Mouse (Mus musculus) intestine, postnatal 0 days (tissue): ENCODE results near the gene Exoc2. TPM values are rescaled to one million over a fixed set of nuclear protein-coding genes. Genes with fewer than 3 reads are reported as not detected.

Source experiments
- ATAC-seq: fragments of 200-750 bp; cut with Nextera tagmentation; 2 replicates; pipeline ENCODE4 v1.8.0; 2017; ENCODE audit warnings: mild to moderate bottlenecking, moderate TSS enrichment, moderate library complexity
- H3K27ac ChIP-seq: fragments of 300-500 bp; sonication (generic); 2 replicates; pipeline ENCODE4 v1.5.1; 2014; ENCODE audit warnings: mild to moderate bottlenecking, low read depth, low read length, moderate library complexity
- H3K27me3 ChIP-seq: fragments of 300-500 bp; sonication (generic); replicated peaks from 2 replicates; pipeline ENCODE4 v1.6.1; 2014; ENCODE audit warnings: low read length, mixed read lengths; ENCODE audit not compliant: control insufficient read depth, insufficient read depth
- H3K36me3 ChIP-seq: fragments of 300-500 bp; sonication (generic); 2 replicates; pipeline ENCODE4 v1.6.1; 2014; ENCODE audit warnings: mild to moderate bottlenecking, moderate library complexity; ENCODE audit not compliant: control insufficient read depth, insufficient read depth
- H3K4me1 ChIP-seq: fragments of 300-500 bp; sonication (generic); replicated peaks from 2 replicates; pipeline ENCODE4 v1.6.1; 2014; ENCODE audit warnings: antibody characterized with exemption, low read length, mixed read lengths; ENCODE audit not compliant: control insufficient read depth, insufficient read depth
- H3K4me2 ChIP-seq: fragments of 300-500 bp; sonication (generic); replicated peaks from 2 replicates; pipeline ENCODE4 v1.6.1; 2014; ENCODE audit warnings: low read depth, mild to moderate bottlenecking, moderate library complexity
- H3K4me3 ChIP-seq: fragments of 300-500 bp; sonication (generic); 2 replicates; pipeline ENCODE4 v1.5.1; 2014; ENCODE audit warnings: low read depth, low read length
- H3K9ac ChIP-seq: fragments of 300-500 bp; sonication (generic); 2 replicates; pipeline ENCODE4 v1.6.1; 2014; ENCODE audit warnings: mild to moderate bottlenecking, low read depth, low read length
- H3K9me3 ChIP-seq: fragments of 300-500 bp; sonication (generic); 2 replicates; pipeline ENCODE4 v1.6.1; 2016; ENCODE audit warnings: mixed run types; ENCODE audit not compliant: control insufficient read depth
- CTCF ChIP-seq: sonication (generic); IDR thresholded peaks from 2 replicates; pipeline ENCODE4 v1.5.1; 2016; ENCODE audit warnings: low read depth, mild to moderate bottlenecking, control low read depth, antibody characterized with exemption, moderate library complexity
- WGBS: fragments of 180-500 bp; shearing (Covaris S2); extraction: QIAGEN DNeasy Blood & Tissue Kit; methylation state at CpG from one replicate; pipeline ENCODE4 v1.1.7; 2014; 5-methylcytosine and 5-hydroxymethylcytosine counted together
- polyA plus RNA-seq: library from polyadenylated mRNA; unstranded; fragments of >200 nt; fragmentation: Nextera tagmentation; extraction: Ambion mirVana; gene quantifications from 2 replicates; pipeline ENCODE4 v1.2.1, GENCODE M21; 2015

Exoc2 gene
- polyA plus RNA-seq, 1 experiment from 2014 or later, result 10.7 TPM

DNA sequence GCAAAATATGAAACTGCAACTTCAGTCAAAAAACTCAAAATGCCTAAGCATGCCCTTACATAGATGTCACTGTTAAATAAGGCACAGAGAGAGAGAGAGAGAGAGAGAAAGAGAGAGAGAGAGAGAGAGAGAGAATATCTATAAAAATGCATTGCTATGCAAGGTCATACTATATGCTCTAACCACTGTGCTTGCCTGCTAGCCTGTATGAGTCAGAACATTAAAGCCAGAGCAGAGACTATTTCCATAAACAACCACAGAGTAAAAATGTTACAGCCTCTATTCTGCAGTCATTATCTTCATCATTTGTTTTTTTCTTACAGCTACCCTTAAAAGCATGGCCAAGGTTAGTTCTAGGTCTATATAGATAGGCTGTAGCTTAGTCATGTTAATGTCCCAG, 60.1 kb downstream of the Exoc2 start:
- no peak overlapping the region for H3K4me3 ChIP-seq
- H3K4me2 ChIP-seq, result no peak overlapping the region
- no peak overlapping the region for H3K9ac ChIP-seq
- ATAC-seq, result no peak
- H3K27ac ChIP-seq, result no peak overlapping the region
- H3K27me3 ChIP-seq, result no peaks in the 10 kb centered on the region
- H3K4me1 ChIP-seq, result no peaks in the 10 kb centered on the region
- H3K9me3 ChIP-seq, result no peaks in the 10 kb centered on the region
- H3K36me3 ChIP-seq, result no peaks in the 10 kb centered on the region
- no peak for TF ChIP-seq CTCF

DNA sequence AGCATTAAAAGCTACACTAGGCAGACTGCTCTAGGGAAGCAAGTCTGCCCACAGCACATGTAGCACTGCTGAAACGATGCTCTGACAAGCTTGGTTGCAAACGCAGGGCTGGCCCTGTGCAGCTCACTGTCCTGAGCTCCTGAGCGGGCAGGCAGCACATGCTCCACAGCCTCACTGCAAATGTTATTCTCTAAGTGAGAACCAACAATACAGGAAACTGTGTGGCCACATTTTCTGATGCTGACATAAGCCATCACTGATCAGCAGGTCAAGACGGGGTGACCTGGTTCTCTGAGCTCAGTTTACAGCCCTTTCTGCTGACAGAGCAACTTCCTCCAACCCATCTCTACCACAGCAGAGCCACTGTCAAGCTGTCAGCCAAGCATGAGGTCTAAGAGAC, 60.9 kb downstream of the Exoc2 start:
- Histone ChIP-seq H3K36me3 (no peaks in the 10 kb centered on the region), H3K9ac (no peak overlapping the region), H3K27me3 (no peaks in the 10 kb centered on the region), H3K4me3 (no peak overlapping the region), H3K9me3 (no peaks in the 10 kb centered on the region), H3K4me1 (no peaks in the 10 kb centered on the region), H3K27ac (no peak overlapping the region), H3K4me2 (no peak overlapping the region)
- ATAC-seq, result no peak
- 41% methylated on average over 4 of the region's 4 CpGs for WGBS
- no peak for TF ChIP-seq CTCF

DNA sequence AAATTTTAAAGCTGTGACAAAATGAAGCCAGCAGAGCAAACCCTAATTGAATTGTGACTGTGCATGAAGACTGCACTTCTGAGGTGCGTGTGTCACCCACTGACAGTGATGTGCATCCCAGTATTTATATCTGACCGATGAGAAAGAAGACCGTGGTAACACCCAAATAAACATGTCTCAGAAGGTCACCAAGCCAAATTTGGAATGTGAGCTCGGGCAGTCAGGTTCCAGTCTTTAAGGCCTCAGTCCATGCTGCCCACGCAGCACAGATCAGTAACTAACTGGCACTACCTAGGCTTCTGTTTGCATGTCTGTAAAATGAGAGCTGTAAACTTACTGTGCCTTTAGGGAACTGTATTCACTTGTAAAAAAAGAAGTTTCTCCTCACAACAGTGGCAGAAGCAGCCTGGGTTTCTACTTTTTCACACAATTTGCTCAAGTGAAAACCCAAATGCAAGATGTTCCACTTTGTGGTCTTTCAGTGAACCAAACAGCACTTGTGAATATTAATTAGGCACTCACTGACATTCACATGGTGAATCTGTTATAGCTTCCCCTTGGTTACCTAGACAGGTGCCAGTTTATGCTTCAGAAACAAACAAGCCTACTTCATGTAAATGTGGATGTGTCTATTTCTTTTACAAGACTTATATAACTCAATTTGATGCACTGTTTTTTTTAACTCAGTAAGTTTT, 61.8 kb downstream of the Exoc2 start:
- 67% methylated on average over 5 of the region's 5 CpGs for WGBS
- H3K27ac ChIP-seq, result no peak overlapping the region
- H3K36me3 ChIP-seq, result no peaks in the 10 kb centered on the region
- H3K4me1 ChIP-seq, result no peaks in the 10 kb centered on the region
- H3K4me3 ChIP-seq, result no peak overlapping the region
- no peaks in the 10 kb centered on the region for H3K9me3 ChIP-seq
- H3K4me2 ChIP-seq, result no peak overlapping the region
- no peak overlapping the region for H3K9ac ChIP-seq
- ATAC-seq, result no peak
- no peaks in the 10 kb centered on the region for H3K27me3 ChIP-seq
- no peak for TF ChIP-seq CTCF

DNA sequence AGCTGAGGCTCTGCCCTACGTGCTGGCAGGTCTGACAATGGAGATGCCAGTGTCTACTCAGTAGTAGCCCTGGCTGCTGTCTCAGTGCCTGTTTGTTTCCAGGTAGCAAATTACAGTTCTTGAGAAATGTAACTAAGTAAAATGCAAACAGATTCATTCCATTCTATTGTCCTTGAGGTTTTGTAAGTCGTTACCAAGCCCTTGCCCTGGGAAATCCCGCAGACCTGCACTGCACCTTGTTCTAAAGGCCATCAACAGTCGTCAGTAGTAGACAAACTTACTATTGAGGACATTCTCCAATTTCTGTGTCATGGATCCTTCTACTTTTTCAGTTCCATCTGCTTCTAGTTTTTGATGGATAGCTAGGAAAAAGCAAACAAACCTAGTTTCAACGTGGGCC, 63.0 kb downstream of the Exoc2 start:
- 67% methylated on average over 5 of the region's 5 CpGs for WGBS
- H3K36me3 ChIP-seq, result no peaks in the 10 kb centered on the region
- no peaks in the 10 kb centered on the region for H3K27me3 ChIP-seq
- no peak overlapping the region for H3K9ac ChIP-seq
- no peaks in the 10 kb centered on the region for H3K4me1 ChIP-seq
- no peak overlapping the region for H3K4me3 ChIP-seq
- TF ChIP-seq CTCF, result no peak
- no peak overlapping the region for H3K27ac ChIP-seq
- no peak for ATAC-seq
- H3K9me3 ChIP-seq, result no peaks in the 10 kb centered on the region
- H3K4me2 ChIP-seq, result no peak overlapping the region

DNA sequence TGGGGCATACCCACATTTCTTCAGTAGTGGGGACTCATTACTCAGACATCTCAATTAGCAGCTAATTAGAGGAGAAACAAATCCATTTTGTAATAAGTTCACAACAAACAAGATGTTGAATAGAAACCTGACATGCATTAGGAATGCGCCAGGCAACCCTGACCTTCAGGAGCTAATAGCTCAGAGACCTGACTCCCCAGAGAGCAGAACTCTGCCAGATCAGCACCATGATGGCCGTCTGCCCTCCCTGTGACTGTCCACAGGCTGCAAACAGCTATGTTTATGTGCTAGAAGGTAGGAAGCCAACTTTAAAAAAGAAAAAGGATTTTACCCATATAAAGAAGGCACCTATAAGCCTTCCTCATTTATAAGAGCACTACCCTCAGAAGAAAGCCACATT, 71.6 kb downstream of the Exoc2 start:
- Histone ChIP-seq H3K27ac (no peak overlapping the region), H3K27me3 (no peaks in the 10 kb centered on the region), H3K36me3 (peaks cover 18% of the 10 kb centered on the region), H3K4me2 (no peak overlapping the region), H3K4me1 (no peaks in the 10 kb centered on the region), H3K4me3 (no peak overlapping the region), H3K9ac (no peak overlapping the region), H3K9me3 (no peaks in the 10 kb centered on the region)
- 77% methylated on average over 2 of the region's 2 CpGs for WGBS
- no peak for TF ChIP-seq CTCF
- no peak for ATAC-seq

DNA sequence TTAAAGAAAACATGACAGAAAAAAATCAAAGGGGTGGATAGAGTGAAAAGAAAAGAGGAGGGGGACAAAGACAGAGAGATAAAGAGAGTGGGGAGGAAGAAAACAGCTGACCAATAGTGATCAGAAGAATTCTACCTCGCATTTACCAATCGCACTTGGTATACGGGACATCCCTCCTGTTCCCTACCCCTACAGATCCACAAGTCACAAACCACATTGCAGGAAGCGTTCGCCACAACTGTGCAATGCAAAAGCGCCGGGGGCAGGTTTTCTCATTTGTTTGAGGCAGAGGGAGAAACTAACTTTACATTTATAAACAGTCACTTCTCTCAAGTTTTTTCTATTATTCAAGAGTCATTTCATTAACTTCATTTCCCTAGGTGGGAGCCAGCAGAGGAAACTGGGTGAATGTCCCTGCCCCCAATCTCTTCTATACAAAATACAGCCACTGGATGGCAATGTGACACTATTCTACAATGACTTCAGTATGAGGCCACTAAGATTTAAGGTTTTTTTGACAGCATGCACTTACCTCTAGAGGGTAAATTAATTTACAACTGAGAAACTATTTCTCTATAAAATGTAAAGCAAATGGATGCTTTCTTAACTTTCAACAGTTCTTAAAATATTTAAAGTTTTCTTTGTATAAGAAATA, 72.4 kb downstream of the Exoc2 start:
- Histone ChIP-seq H3K27ac (no peak overlapping the region), H3K36me3 (peaks cover 18% of the 10 kb centered on the region), H3K4me2 (no peak overlapping the region), H3K4me3 (no peak overlapping the region), H3K27me3 (no peaks in the 10 kb centered on the region), H3K9ac (no peak overlapping the region), H3K4me1 (no peaks in the 10 kb centered on the region), H3K9me3 (no peaks in the 10 kb centered on the region)
- TF ChIP-seq CTCF, result peak; percentile 58
- no peak for ATAC-seq
- WGBS, result 88% methylated on average over 7 of the region's 7 CpGs
